Mouse (Mus musculus) kidney, embryonic 14.5 days (tissue): ENCODE data around the gene Ndufaf5. TPM values are rescaled to one million over a fixed set of nuclear protein-coding genes. Genes with fewer than 3 reads are reported as not detected.

ENCODE experiments used
- ATAC-seq: fragments of 200-750 bp; cut with Nextera tagmentation; 2 replicates; pipeline ENCODE4 v1.8.0; 2017; ENCODE audit warnings: moderate number of reproducible peaks, mild to moderate bottlenecking, moderate TSS enrichment, moderate library complexity; ENCODE audit not compliant: low FRiP score, low TSS enrichment
- H3K27ac ChIP-seq: fragments of 300-500 bp; sonication (generic); 2 replicates; pipeline ENCODE4 v1.5.1; 2014; ENCODE audit warnings: low read depth, mild to moderate bottlenecking, low read length, moderate library complexity, mixed read lengths
- H3K27me3 ChIP-seq: fragments of 300-500 bp; sonication (generic); 2 replicates; pipeline ENCODE4 v1.6.1; 2014; ENCODE audit warnings: mild to moderate bottlenecking, low read length; ENCODE audit not compliant: control insufficient read depth, insufficient read depth
- H3K36me3 ChIP-seq: fragments of 300-500 bp; sonication (generic); 2 replicates; pipeline ENCODE4 v1.6.1; 2014; ENCODE audit warnings: low read length, mixed read lengths; ENCODE audit not compliant: control insufficient read depth, insufficient read depth
- H3K4me1 ChIP-seq: fragments of 300-500 bp; sonication (generic); 2 replicates; pipeline ENCODE4 v1.6.1; 2014; ENCODE audit warnings: low read length, mixed read lengths; ENCODE audit not compliant: control insufficient read depth, insufficient read depth
- H3K4me2 ChIP-seq: fragments of 300-500 bp; sonication (generic); replicated peaks from 2 replicates; pipeline ENCODE4 v1.6.1; 2014; ENCODE audit warnings: low read depth, mild to moderate bottlenecking, low read length
- H3K4me3 ChIP-seq: fragments of 300-500 bp; sonication (generic); 2 replicates; pipeline ENCODE4 v1.5.1; 2014; ENCODE audit warnings: mild to moderate bottlenecking, low read length
- H3K9ac ChIP-seq: fragments of 300-500 bp; sonication (generic); 2 replicates; pipeline ENCODE4 v1.6.1; 2014; ENCODE audit warnings: low read depth, mild to moderate bottlenecking, low read length, moderate library complexity
- H3K9me3 ChIP-seq: fragments of 300-500 bp; sonication (generic); 2 replicates; pipeline ENCODE4 v1.6.1; 2016; ENCODE audit warnings: low read length; ENCODE audit not compliant: control insufficient read depth
- WGBS: fragments of 180-500 bp; shearing (Covaris S2); extraction: QIAGEN DNeasy Blood & Tissue Kit; methylation state at CpG from one replicate; pipeline ENCODE4 v1.1.7; 2014; 5-methylcytosine and 5-hydroxymethylcytosine counted together
- polyA plus RNA-seq: library from polyadenylated mRNA; unstranded; fragments of >200 nt; fragmentation: Nextera tagmentation; extraction: Ambion mirVana; gene quantifications from 2 replicates; pipeline ENCODE4 v1.2.1, GENCODE M21; 2014

Ndufaf5 gene
- polyA plus RNA-seq, 1 experiment from 2014 or later = 22.7 TPM

GRCm38 (mm10) chr2:140242398-140242797, 71.9 kb downstream of the Ndufaf5 start:
- H3K9me3 ChIP-seq = no peaks in the 10 kb centered on the region
- no peak overlapping the region for H3K27ac ChIP-seq
- no peak for ATAC-seq
- H3K9ac ChIP-seq = no peak overlapping the region
- H3K36me3 ChIP-seq = no peaks in the 10 kb centered on the region
- no peaks in the 10 kb centered on the region for H3K4me1 ChIP-seq
- H3K4me2 ChIP-seq = no peak overlapping the region
- H3K27me3 ChIP-seq = no peaks in the 10 kb centered on the region
- H3K4me3 ChIP-seq = no peak overlapping the region
- 79% methylated on average over 5 of the region's 5 CpGs for WGBS

GRCm38 (mm10) chr2:140243105-140243504, 72.7 kb downstream of the Ndufaf5 start:
- no peak overlapping the region for H3K4me2 ChIP-seq
- no peak for ATAC-seq
- no peaks in the 10 kb centered on the region for H3K9me3 ChIP-seq
- H3K9ac ChIP-seq = no peak overlapping the region
- H3K27me3 ChIP-seq = no peaks in the 10 kb centered on the region
- no peaks in the 10 kb centered on the region for H3K4me1 ChIP-seq
- H3K36me3 ChIP-seq = no peaks in the 10 kb centered on the region
- no peak overlapping the region for H3K27ac ChIP-seq
- 96% methylated on average over 5 of the region's 5 CpGs for WGBS
- H3K4me3 ChIP-seq = no peak overlapping the region

Other genes with a start within 250 kb of the Ndufaf5 start
- gene Tasp1, start 103.8 kb upstream of the Ndufaf5 start, polyA plus RNA-seq = 23.5 and 24.4 TPM in 2 replicates
- gene Gm17374, start 18.6 kb upstream of the Ndufaf5 start, polyA plus RNA-seq = not detected in 2 replicates
- gene Esf1, start 85 bp upstream of the Ndufaf5 start, polyA plus RNA-seq = 36.3 and 41.0 TPM in 2 replicates
- gene Sel1l2, start 219.1 kb downstream of the Ndufaf5 start, polyA plus RNA-seq = not detected in 2 replicates
- gene Macrod2, start 224.7 kb downstream of the Ndufaf5 start, polyA plus RNA-seq = 22.2 and 32.5 TPM in 2 replicates